Mouse (Mus musculus) cortical plate, adult 2 months (tissue): ENCODE results near the gene Kcnj14. TPM values are rescaled to one million over a fixed set of nuclear protein-coding genes. Genes with fewer than 3 reads are reported as not detected.

Source experiments
- H3K27ac ChIP-seq: fragments of 200-500 bp; 2 replicates; pipeline ENCODE4 v1.5.1; 2012; ENCODE audit warnings: low read length, control low read depth, inconsistent platforms; ENCODE audit not compliant: insufficient read depth
- H3K4me1 ChIP-seq: fragments of 200-500 bp; 2 replicates; pipeline ENCODE4 v1.6.1; 2011; ENCODE audit warnings: low read length; ENCODE audit not compliant: control insufficient read depth, insufficient read depth
- H3K4me3 ChIP-seq: fragments of 200-500 bp; 2 replicates; pipeline ENCODE4 v1.5.1; 2011; ENCODE audit warnings: mild to moderate bottlenecking, low read length, control low read depth; ENCODE audit not compliant: insufficient read depth
- CTCF ChIP-seq: fragments of 200-500 bp; IDR thresholded peaks from 2 replicates; pipeline ENCODE4 v1.5.1; 2011; ENCODE audit warnings: mild to moderate bottlenecking, control low read depth, low read length; ENCODE audit not compliant: insufficient read depth; ENCODE audit errors: extremely low read depth
- POLR2A ChIP-seq: fragments of 200-500 bp; IDR thresholded peaks from 2 replicates; pipeline ENCODE4 v1.6.1; 2011; ENCODE audit warnings: mild to moderate bottlenecking, low read length, control low read depth; ENCODE audit not compliant: insufficient read depth; ENCODE audit errors: extremely low read depth
- polyA plus RNA-seq: library from polyadenylated mRNA; depleted of rRNA; stranded (reverse); fragments of >200 nt; gene quantifications from 2 replicates; pipeline ENCODE4 v1.2.3, GENCODE M21; 2012; rRNA removed

Gene Kcnj14
- polyA plus RNA-seq, 1 experiment, result 1.8 TPM

DNA sequence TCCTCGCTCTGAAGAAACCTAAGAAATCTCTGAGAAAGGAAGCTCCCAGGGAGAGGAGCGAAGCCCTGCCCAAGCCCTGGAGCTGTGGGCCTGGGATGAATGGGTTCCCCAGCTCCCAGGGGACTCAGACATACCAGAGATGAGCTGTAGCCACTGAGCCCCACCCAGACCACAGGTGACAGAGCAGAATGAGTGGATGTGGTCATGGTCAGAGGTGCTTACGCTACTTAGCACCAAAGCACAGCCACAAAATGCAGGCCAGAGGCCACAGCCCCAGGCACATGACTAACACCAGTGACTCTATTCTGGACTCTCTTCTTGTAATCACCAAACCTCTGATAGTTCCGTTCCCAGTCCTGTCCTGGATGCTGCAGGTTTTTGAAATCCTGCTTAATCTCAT, 53.5 kb downstream of the Kcnj14 start:
- no peak for TF ChIP-seq CTCF
- no peak for TF ChIP-seq POLR2A
- Histone ChIP-seq H3K27ac (no peak overlapping the region), H3K4me1 (no peaks in the 10 kb centered on the region), H3K4me3 (no peak overlapping the region)

- TF ChIP-seq POLR2A (no peak), CTCF (no peak)
- Histone ChIP-seq H3K4me1 (no peaks in the 10 kb centered on the region), H3K4me3 (no peak overlapping the region), H3K27ac (no peak overlapping the region)
These were observed 54.0 kb downstream of the Kcnj14 start for GRCm38 (mm10) chr7:45770427-45771082.

DNA sequence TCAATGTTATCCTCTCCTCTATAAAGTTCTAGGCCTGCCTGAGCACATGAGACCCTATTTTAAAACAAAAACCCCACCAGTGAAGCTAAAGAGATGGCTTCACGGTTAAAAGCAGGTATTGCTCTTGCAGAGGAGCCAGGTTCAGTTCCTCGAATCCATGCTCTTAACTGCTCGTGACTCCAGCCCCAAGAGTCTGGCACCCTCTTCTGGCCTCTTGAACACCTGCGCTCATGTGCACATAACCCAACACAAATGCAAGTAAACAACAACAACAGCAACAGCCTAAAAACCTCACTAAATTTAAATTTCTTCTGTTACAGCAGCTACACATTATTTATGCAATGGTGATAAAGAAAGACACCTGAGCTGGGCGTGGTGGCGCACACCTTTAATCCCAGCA, 57.1 kb downstream of the Kcnj14 start:
- TF ChIP-seq POLR2A (no peak), CTCF (no peak)
- H3K4me1 ChIP-seq, result no peaks in the 10 kb centered on the region
- no peak overlapping the region for H3K4me3 ChIP-seq
- H3K27ac ChIP-seq, result no peak overlapping the region

- TF ChIP-seq POLR2A (no peak), CTCF (no peak)
- Histone ChIP-seq H3K4me1 (no peaks in the 10 kb centered on the region), H3K27ac (no peak overlapping the region), H3K4me3 (no peak overlapping the region)
These were observed 57.8 kb downstream of the Kcnj14 start for GRCm38 (mm10) chr7:45766764-45767163.

Other genes starting within 250 kb of the Kcnj14 start
- gene Fgf21, start 209.3 kb downstream of the Kcnj14 start, polyA plus RNA-seq, result not detected in 2 replicates
- 0.09 and 0.15 TPM in 2 replicates for gene Fut1, start 207.5 kb downstream of the Kcnj14 start, polyA plus RNA-seq
- 0.09 and 0.13 TPM in 2 replicates for gene Izumo1, start 203.0 kb downstream of the Kcnj14 start, polyA plus RNA-seq
- gene Rasip1, start 197.3 kb downstream of the Kcnj14 start, polyA plus RNA-seq, result 6.9 and 7.8 TPM in 2 replicates
- 5.2 and 7.1 TPM in 2 replicates for gene Mamstr, start 184.8 kb downstream of the Kcnj14 start, polyA plus RNA-seq
- 0.21 and 0.28 TPM in 2 replicates for gene Fut2, start 158.4 kb downstream of the Kcnj14 start, polyA plus RNA-seq
- 20.9 and 26.3 TPM in 2 replicates for gene Ntn5, start 140.8 kb downstream of the Kcnj14 start, polyA plus RNA-seq
- 6.6 and 8.0 TPM in 2 replicates for gene Sec1, start 130.4 kb downstream of the Kcnj14 start, polyA plus RNA-seq
- 351 and 377 TPM in 2 replicates for gene Car11, start 124.9 kb downstream of the Kcnj14 start, polyA plus RNA-seq
- 251 and 257 TPM in 2 replicates for gene Dbp, start 119.7 kb downstream of the Kcnj14 start, polyA plus RNA-seq
- gene Rpl18, start 109.3 kb downstream of the Kcnj14 start, polyA plus RNA-seq, result 255 and 261 TPM in 2 replicates
- 22.5 and 23.5 TPM in 2 replicates for gene Sphk2, start 106.8 kb downstream of the Kcnj14 start, polyA plus RNA-seq
- 0.19 and 0.21 TPM in 2 replicates for gene Fam83e, start 103.6 kb downstream of the Kcnj14 start, polyA plus RNA-seq
- gene Spaca4, start 99.0 kb downstream of the Kcnj14 start, polyA plus RNA-seq, result not detected in 2 replicates
- gene Lmtk3, start 41.0 kb downstream of the Kcnj14 start, polyA plus RNA-seq, result 191 and 227 TPM in 2 replicates
- gene Sult2b1, start 40.1 kb downstream of the Kcnj14 start, polyA plus RNA-seq, result 26.6 and 29.3 TPM in 2 replicates
- gene Cyth2, start 10.2 kb downstream of the Kcnj14 start, polyA plus RNA-seq, result 161 and 162 TPM in 2 replicates
- 15.7 and 17.5 TPM in 2 replicates for gene Grwd1, start 6.2 kb upstream of the Kcnj14 start, polyA plus RNA-seq
- 106 and 107 TPM in 2 replicates for gene Kdelr1, start 48.0 kb upstream of the Kcnj14 start, polyA plus RNA-seq
- gene Grin2d, start 53.6 kb upstream of the Kcnj14 start, polyA plus RNA-seq, result 9.0 and 10.0 TPM in 2 replicates
- gene Syngr4, start 71.9 kb upstream of the Kcnj14 start, polyA plus RNA-seq, result 0.31 TPM in 1 of 2 replicates, not detected in the other
- gene Tmem143, start 72.2 kb upstream of the Kcnj14 start, polyA plus RNA-seq, result 32.5 and 35.0 TPM in 2 replicates
- gene Emp3, start 96.6 kb upstream of the Kcnj14 start, polyA plus RNA-seq, result 8.9 and 10.4 TPM in 2 replicates
- 3.0 and 3.9 TPM in 2 replicates for gene Ccdc114, start 99.3 kb upstream of the Kcnj14 start, polyA plus RNA-seq
- 2.3 and 3.1 TPM in 2 replicates for gene Abcc6, start 205.5 kb upstream of the Kcnj14 start, polyA plus RNA-seq
- 70.3 and 71.5 TPM in 2 replicates for gene Nomo1, start 208.9 kb upstream of the Kcnj14 start, polyA plus RNA-seq